Mouse (Mus musculus): ENCODE measurements around the gene Hgf. TPM values are rescaled to one million over a fixed set of nuclear protein-coding genes. Genes with fewer than 3 reads are reported as not detected.

Hgf gene
- polyA plus RNA-seq, 1 experiment from 2014 or later: 4.3 TPM

GRCm38 (mm10) chr5:16654022-16654421, 100.7 kb downstream of the Hgf start:
- Histone ChIP-seq H3K4me3 (ENCODE audit: low read depth, low read length) (no peak overlapping the region), H3K4me2 (replicated peaks; ENCODE audit: low read depth, low read length) (no peak overlapping the region), H3K36me3 (ENCODE audit: control insufficient read depth, insufficient read depth, low read length) (no peaks in the 10 kb centered on the region), H3K9me3 (ENCODE audit: control insufficient read depth, low read depth, low read length) (no peaks in the 10 kb centered on the region), H3K4me1 (ENCODE audit: control insufficient read depth, insufficient read depth, low read length) (no peaks in the 10 kb centered on the region), H3K27ac (ENCODE audit: low read length) (no peak overlapping the region), H3K9ac (replicated peaks; ENCODE audit: low read depth, low read length) (no peak overlapping the region), H3K27me3 (ENCODE audit: control insufficient read depth, insufficient read depth, low read length) (no peaks in the 10 kb centered on the region)
- WGBS: 4% methylated on average over 7 of the region's 7 CpGs
- no peak for ATAC-seq (ENCODE audit: insufficient number of reproducible peaks, insufficient read depth, low FRiP score, low read depth)

Other genes starting within 250 kb of the Hgf start
- 0.24 TPM in 1 of 2 replicates, not detected in the other for gene Gm28710, start 238.3 kb downstream of the Hgf start, polyA plus RNA-seq (2014; fragmentation: Nextera tagmentation; extraction: Ambion mirVana)

Measured in stomach, embryonic 14.5 days (tissue).